Mouse (Mus musculus) gastrocnemius, postnatal 14 days (tissue): Measurements from ENCODE around the gene Tusc2. TPM values are rescaled to one million over a fixed set of nuclear protein-coding genes. Genes with fewer than 3 reads are reported as not detected.
A peak's percentile ranks its signal among the peaks of the same experiment; 100 is the strongest.
"Not testable (repeated sequence)": the region's sequence is repeated elsewhere in the genome, so short reads cannot be mapped to it uniquely, and the experiment has no call there.

Experiments used
- DNase-seq: peaks from one replicate; pipeline ENCODE4 v3.0.0; 2021; ENCODE audit warnings: mixed read lengths
- intact Hi-C: fragments of 180-260 bp; cut with DNase I; formaldehyde crosslinking; loops from one replicate; pipeline ENCODE4 v1.15.1; 2025; ENCODE audit warnings: low total_unique reads
- total RNA-seq, 2 experiments: library from RNA; stranded (reverse); gene quantifications; 2 replicates each; pipeline ENCODE4 v1.2.3; 2021

Tusc2 gene
- total RNA-seq, 2 experiments from 2014 or later, result 21.8 to 23.1 TPM

DNA sequence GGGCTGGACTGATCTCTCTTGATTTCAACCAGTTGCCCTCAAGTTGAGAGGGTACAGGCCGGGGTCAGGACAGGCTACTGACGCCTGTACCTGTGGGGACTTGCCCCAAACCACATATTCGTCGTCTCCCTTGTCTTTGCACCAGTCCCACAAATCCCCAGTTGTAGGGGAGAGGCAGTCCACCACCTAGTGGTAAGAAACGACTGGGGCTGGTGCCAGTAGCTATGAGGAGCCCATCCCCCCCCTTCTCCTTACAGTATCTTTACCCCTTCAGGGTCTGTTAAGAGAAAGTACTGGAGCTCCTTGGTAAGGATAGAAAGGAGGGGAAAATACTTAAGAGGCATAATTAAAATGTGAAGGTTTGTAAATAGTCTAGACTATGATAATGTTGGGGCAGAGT lies 2.5 kb downstream of the Tusc2 start:
- DNase-seq, intact Hi-C loops: not testable (repeated sequence)

DNA sequence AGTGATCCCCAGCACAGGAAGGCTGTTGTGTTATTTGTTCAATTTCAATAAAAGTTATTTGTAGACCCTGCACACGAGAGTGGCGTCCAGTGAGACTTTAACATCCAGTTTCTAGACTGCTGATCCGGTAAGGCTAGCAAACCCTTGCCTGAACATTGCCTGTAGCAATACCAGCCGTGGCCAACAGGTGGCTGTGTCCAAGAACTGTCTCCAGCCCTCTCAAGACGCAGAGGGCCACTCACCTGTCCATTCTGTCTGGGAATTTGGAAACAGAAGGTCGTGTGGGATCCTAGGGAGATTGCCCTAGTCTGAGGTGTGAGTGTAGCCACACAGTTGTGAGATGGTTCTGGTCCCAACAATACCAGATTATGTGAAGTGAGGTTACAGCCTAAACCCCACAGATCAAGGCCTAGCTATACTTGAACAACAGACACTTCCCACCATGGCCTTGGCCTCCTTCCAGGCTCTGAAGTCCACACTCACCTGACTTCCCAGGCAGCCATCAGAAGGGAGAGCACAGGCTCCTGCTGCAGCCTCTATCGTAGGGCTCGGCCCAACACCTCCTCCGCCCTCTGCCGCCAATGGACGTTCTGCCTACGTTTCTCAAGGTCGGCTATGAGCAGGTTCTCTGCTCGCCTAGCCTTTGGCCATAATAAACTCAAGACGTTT lies 3.1 kb downstream of the Tusc2 start:
- peak; percentile 80 for DNase-seq
- intact Hi-C loops, result no loop called here

DNA sequence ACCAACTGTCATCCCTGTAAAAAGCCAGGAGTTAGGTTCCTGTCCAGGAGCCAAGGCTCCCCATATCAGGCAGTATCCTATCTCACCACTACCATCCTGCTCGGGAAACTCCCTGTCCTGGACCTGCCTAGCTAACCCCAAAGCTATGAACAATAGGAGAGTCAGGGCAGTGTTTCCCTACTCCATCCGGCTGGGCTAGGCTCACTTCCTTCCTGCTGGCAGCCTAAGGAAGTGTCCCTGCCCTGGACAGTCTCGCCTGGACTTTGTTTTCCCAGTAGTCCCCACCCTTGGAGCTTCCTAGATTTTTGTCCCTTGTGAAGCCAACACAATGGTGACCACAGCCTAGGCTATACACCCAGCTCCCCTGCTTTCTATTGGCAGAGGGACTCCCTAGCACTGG lies 3.8 kb downstream of the Tusc2 start:
- intact Hi-C loops, result no loop called here
- DNase-seq, result no peak

DNA sequence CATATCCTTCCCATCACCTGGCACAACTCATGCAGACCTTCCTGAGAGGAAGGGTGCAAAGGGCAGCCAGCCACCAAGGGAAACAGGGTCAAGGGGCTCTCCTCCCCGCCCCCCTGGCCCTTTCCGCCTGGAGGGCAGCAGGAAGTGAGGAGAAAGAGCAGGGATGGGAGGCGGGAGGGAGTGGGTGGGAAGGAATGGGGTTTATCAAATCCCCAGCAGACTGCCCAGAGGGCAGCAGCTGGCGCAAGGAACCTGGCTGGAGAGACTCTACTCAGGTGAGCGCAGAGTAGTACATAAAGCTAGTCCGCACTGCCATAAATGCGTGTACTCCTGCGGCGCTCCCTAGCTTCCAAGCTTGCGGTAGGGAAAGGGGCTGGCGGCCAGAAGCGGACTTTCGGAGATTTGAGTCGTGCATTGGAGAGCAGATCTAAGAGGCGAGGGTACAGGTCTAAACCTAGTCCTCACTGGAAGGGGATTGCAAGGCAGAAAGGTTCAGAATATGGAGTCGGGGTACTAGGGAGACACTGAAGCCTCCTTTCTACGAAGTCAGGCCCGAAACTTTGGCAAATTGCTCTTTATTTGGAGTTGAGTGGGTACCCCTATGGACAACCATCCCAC lies 4.8 kb downstream of the Tusc2 start, which contains the start of gene Hyal2:
Hyal2 (plus strand) TSS at position 244 of the 618 bp plus-strand sequence.
- intact Hi-C loops, result no loop called here
- DNase-seq, result no peak

DNA sequence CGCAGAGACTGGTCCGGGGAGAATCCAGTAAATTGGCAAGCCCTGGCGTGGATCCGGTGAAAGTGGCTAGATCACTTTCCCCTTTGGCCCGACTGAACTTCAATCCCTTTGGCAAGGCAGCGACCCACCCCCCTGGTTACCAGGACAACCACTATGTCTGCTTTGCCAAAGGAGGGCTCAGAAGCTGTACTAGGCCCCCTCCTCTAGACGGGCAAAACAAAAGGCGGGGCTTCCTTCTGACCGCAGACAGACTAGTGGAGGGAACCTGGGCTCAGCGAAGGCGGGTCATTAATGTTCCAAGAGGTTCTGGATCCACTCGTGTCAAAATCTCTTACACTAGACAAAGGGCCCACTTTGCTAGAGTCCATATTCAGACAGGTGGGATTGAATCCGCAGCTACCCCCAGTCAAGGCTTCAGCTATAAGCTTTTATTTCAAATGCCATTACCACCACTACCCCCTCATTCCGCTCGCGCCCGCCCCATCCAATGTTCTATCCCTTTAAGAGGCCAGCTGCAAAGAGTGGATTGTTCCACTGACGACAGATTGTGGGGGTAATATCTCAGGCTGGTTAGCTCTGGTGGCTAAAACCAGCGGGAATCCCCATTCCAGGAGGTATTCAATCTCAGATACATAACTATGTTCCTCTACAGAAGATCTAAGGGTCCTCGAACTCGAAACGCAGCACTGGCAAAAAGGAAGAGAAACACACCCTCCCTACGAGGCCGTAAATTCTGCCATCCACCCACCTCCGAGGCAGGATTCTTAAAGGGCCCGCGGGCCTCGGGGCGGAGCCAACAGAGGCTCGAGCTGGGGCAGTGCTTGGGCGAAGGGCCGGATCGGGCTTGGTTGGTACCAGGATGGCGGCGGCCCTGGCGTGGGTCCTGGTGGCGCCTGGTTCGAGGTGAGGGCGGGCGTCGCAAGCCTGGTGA lies 5.5 kb downstream of the Tusc2 start:
- intact Hi-C loops, result no loop called here
- DNase-seq, result peak; percentile 85

DNA sequence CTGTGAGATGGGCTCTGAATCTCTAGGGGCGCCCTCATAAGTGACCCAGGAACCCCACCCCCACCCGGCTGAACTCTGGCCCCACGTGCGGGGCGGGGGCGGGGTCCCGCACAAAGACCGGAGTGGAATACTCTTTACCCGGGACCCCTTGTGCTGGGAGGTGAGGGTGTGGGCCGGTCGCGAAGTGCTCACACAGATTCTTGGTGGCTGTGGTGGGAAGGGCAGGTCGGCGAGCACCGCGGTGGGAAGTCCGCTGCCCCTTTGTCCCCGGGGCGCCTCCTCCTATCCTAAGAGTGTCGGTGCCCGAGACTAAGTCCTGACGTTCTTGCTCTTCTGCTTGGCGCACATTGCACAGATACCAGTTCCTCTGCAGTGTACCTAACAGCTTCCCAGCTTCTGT lies 6.2 kb downstream of the Tusc2 start:
- no peak for DNase-seq
- intact Hi-C loops, result no loop called here

DNA sequence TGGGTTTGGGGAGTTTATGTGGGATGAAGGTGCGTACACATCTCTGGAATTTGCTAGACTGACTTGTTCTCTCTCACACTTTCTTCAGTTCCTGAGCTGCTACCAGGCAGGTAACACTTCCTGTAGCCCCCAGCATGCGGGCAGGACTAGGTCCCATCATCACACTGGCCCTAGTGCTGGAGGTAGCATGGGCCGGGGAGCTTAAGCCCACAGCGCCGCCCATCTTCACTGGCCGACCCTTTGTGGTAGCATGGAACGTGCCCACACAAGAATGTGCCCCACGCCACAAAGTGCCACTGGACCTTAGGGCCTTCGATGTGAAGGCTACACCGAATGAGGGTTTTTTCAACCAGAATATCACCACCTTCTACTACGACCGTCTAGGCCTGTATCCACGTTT lies 7.0 kb downstream of the Tusc2 start:
- no peak for DNase-seq
- intact Hi-C loops, result no loop called here

DNA sequence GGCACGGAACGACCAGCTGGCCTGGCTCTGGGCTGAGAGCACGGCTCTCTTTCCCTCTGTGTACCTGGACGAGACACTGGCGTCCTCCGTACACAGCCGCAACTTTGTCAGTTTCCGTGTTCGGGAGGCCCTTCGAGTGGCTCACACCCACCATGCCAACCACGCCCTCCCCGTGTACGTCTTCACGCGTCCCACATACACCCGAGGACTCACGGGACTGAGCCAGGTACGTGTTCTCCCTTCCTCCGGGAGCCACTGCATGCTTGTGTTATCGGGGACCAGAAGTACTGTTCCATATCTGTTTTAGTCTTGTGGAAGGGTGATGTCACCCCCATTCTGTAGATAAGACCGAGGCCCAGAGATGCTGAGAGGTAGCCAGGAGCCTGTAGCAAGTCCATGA lies 7.8 kb downstream of the Tusc2 start:
- DNase-seq, result no peak
- intact Hi-C loops, result no loop called here

DNA sequence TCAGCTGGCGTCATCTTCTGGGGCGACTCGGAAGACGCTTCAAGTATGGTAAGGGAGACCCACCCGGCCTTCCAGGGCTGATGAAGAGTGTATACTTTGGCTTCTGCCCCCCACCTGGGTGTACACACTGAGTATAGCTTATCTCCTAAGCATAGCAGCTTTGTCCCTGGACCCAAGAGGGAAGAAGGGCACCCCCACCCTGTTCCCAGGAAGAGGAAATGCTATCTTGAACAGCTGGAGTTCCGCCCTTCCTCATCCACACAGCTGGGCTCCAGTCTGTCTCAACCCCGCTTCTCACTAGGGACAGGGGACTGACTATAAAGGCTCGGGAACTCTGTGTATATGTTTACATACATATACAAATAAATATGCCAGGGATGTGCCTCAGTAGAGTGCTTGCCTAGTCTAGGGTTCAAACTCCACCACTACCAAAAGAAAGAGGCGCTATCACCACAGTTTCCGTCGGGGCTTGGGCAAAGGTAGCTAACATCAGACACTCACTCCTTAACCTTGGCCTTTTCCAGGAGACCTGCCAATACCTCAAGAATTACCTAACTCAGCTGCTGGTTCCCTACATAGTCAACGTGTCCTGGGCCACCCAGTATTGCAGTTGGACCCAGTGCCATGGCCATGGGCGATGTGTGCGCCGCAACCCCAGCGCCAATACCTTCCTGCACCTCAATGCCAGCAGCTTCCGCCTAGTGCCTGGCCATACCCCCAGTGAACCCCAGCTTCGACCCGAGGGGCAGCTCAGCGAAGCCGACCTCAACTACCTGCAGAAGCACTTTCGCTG lies 8.7 kb downstream of the Tusc2 start:
- DNase-seq, result no peak

DNA sequence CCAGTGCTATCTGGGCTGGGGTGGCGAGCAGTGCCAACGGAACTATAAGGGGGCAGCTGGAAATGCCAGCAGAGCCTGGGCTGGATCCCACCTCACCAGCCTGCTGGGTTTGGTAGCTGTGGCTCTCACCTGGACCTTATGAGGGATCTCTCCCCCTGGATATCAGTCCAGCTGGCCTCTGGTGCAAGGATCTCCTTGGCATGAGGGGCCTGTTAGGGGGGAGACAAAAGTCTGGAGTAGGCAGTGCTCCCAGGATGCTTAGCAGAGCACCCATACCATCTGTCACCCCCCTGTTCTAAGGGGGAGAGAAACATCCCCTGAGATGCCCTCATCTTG lies 9.2 kb downstream of the Tusc2 start:
- DNase-seq, result no peak
- intact Hi-C loops, result no loop called here

More for the DNA sequence above, 8.7 kb downstream of the Tusc2 start:
- intact Hi-C loops, result no loop called here

DNA sequence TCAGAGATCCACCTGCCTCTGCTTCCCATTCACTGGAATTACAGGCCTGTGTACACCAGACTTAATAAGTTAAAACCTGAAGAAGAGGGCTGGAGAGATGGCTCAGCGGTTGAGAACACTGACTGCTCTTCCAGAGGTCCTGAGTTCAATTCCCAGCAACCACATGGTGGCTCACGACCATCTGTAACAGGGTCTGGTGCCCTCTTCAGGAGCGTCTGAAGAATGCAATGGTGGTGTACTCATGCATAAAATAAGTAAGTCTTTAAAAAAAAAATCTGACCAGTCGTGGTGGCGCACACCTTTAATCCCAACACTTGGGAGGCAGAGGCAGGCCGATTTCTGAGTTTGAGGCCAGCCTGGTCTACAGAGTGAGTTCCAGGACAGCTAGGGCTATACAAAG lies 10.7 kb downstream of the Tusc2 start:
- intact Hi-C loops, DNase-seq: not testable (repeated sequence)

DNA sequence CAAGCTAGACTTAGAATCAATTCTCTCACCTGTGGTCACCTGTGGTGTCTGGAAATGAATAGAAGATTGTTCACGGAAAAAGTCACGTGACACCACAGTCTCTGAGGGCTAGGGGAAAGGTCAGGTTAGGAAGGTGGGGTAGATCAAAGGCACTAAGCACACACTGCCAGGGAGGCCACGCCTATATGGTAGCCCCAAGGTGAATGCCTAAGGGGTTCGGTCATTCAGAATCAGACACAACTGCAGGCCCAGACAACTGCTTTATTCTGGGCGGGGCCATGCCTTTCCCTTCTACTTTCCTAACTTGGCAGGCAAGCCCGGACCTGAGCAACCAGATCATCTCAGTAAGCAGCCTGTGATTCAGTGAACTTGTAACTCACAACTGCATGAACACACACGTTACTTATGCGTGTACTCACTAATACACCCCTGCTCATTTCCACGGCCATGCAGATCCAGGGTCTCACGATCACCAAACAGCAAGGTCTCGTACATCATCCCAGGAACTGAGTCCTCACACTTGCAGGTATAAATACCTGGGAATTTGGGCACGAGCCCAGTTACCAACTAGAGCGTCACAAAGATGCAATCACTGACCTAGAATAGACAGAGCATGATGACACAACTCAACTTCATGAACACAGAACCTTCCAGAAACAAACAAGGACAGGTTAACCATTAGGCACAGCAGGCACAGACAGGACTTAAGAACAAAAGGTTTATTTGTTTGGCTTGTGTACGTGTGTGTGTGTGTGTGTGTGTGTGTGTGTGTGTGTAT lies 12.7 kb downstream of the Tusc2 start:
- intact Hi-C loops, result no loop called here
- no peak for DNase-seq

DNA sequence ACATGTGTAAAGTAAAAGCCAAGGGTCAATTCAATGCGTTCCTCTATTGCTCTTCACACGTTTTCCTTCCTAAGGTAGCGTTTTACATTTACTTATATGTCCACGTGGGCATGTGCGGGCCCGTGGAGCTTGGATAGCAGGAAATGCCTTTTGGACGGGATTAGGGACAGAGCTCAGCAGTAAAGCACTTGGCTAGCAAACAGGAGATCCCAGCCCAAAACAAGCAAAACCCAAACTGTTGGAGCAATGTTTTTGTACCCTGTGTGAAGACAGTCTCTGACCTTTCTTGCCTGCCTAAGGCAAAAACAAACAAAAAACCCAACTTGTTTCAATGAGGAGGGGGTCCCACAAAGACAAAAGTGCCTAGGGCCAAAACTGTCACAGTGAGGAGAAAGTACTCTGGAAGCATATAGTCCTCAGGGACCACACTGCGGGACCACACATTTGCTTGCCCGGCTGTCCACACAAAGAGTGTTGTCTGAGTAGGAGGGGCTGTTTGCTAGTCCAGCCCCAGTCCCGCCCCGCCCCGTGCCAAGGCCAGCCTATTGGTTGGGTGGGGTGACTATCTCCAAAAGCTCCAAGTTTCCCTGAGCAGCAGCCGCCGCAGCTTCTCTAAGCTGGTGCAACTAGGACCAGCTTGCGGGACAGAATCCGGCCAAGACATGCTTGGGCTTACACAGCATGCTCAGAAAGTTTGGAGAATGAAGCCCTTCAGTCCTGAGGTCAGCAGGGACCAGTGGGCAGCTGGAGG lies 13.5 kb downstream of the Tusc2 start, which contains the start of gene Hyal1:
Hyal1 (plus strand) TSS at position 571 of the 751 bp plus-strand sequence.
- intact Hi-C loops, result no loop called here
- peak; percentile 91 for DNase-seq

DNA sequence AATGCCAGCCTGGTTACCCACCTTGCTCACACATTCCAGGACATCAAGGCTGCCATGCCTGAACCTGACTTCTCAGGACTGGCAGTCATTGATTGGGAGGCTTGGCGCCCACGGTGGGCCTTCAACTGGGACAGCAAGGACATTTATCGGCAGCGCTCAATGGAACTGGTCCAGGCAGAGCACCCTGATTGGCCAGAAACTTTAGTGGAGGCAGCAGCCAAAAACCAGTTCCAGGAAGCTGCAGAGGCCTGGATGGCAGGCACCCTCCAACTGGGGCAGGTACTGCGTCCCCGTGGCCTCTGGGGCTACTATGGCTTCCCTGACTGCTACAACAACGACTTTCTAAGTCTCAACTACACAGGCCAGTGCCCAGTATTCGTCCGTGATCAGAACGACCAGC lies 14.8 kb downstream of the Tusc2 start:
- DNase-seq, result no peak
- intact Hi-C loops, result no loop called here

DNA sequence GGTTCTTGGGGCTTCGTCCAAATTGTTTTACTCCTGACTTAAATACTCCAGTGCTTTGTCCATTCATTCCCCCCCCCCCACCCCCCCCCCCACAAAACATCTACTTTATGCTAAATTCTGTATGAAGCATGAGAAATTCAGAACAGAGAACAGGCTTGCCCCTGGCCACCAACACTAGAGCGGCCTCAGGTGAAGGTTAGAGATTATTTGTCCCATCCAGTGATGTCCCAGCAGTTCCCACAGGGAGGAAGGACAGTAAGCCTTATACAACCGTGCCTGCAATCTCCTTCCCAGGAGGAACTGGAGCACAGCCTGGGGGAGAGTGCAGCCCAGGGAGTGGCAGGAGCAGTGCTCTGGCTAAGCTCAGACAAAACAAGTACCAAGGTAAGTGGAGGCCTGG lies 15.5 kb downstream of the Tusc2 start, which contains the start of gene Naa80:
Naa80 (plus strand) TSS at position 301 of the 400 bp plus-strand sequence.
- no peak for DNase-seq
- intact Hi-C loops, result no loop called here

DNA sequence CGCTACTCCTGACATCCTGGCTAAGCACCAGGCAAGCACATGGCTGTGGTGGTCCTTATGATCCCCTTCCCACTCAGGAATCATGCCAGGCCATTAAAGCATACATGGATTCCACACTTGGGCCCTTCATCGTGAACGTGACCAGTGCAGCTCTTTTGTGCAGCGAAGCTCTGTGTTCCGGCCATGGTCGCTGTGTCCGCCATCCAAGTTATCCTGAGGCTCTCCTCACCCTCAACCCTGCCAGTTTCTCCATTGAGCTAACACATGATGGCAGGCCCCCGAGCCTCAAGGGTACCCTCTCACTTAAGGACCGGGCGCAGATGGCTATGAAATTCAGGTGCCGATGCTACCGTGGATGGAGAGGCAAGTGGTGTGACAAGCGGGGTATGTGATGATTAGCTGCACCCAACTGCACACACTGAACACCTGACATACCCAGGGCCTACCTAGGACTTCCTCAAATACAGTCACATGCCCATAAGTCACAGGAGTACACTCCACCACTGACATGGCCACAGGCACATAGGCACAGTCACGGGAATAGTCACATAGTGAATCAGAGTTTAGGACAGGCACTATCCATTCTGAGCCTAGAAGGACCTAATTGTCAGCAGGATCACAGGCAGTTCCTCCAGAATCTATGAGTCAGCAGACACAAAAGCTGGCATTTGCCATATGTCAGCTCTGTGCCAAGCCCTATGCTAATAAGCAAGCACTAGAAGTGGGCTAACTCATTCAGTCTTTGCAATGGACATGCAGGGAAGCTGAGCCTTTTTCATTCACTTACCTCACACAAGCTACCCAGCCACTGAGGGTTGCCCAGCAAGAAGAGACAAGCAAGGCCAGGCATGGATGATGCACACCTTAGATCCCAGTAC lies 16.2 kb downstream of the Tusc2 start:
- no peak for DNase-seq
- intact Hi-C loops, result no loop called here
